Mouse (Mus musculus) urinary bladder, adult 2 months (tissue): ENCODE measurements around the gene 4930404N11Rik. TPM values are rescaled to one million over a fixed set of nuclear protein-coding genes. Genes with fewer than 3 reads are reported as not detected.
A peak's percentile ranks its signal among the peaks of the same experiment; 100 is the strongest.

ENCODE experiments used
- DNase-seq: peaks from one replicate; pipeline ENCODE4 v3.0.0; 2022; ENCODE audit warnings: low spot score
- polyA plus RNA-seq: library from polyadenylated mRNA; depleted of rRNA; stranded (reverse); fragments of >200 nt; gene quantifications from 2 replicates; pipeline ENCODE4 v1.2.3, GENCODE M21; 2012

The 4930404N11Rik gene
- polyA plus RNA-seq, 1 experiment: 2.1 TPM

- no peak for DNase-seq
Measured at GRCm38 (mm10) chr10:81379809-81380378, 14.3 kb upstream of the 4930404N11Rik start.

- DNase-seq: no peak
Measured at GRCm38 (mm10) chr10:81379183-81379553, 13.6 kb upstream of the 4930404N11Rik start.

DNA sequence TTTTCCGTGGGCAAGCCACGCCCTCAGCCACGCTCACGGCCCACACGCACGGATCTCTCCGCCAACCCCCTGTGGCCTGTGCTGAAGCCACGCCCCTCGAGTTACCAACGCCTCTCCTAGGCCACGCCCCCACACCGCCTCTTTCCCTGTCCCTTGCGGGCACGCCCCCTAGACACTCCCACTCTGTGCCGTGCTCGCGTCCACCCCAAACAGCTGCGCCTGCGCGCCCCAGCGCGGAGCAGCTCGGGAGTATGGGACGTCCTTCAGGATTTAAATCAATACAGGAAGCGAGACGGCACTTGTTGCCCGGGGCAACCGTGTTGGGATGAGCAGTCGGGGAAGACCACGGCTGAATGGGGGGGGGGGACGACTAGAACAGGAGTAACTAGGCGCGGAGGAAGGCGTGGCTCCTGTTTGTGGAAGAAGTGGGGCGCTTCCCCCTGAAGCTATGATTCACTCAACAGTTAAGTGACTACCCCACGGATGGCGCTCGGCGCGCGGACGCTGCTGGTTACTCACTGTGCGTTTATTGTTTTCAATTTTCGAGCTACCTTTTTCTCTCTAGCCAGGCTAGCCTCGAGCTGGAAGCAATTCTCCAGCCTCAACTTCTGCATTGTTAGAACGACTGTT is 13.1 kb upstream of the 4930404N11Rik start:
- DNase-seq: peak; percentile 98

DNA sequence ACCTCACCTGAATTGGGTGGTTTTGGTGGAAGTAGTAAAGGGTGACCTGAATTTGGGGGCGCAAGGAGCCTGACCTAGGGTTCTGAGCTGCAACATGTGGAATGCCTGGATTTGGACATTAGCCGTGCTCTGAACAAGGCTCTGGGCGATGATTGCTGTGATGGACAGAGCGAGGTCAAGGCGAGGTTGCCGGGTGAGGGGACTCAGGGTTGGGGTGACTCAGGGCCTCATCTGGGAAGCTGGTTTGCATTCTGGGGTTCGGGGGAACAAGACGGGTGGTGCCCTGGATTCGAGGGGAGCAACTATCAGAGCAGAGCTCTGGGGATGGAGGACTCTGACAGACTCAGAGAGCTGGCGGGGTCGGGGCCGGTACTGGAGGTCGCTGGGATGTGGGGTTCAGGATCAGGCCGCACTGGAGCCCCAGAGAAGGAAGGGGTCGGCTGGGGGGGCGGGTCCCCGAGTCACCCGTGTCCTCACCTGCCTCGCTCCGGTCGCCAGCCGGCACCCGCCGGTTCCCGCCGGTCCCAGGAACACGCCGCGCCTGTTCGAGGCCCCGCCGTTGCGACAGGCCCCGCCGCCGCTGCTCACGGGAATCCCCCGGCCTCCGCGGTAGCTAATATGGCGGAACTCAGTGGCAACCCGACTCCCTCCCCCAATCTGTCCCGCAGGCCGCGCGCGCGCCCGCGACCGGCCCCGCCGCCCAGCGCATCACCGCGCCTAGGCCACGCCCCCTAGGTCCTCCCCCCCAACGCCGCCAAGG is 12.4 kb upstream of the 4930404N11Rik start, which contains the start of gene Fzr1:
Gene Fzr1 (minus strand): TSS at position 724 of the 760 bp plus-strand sequence.
- no peak for DNase-seq

DNA sequence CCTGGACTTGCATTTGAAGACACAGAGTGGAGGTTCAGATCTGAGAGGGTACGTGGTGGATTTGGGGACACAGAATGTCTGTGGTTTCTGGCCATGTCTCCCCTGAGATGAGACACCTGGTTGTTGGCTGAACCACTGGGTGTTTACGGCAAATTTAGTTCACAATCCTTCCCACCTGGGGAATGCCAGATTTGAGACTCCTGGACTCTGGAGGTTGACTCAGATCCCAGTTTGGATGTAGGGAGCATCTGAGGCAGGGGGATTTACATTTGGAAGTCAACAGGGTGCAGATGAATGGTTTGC is 11.7 kb upstream of the 4930404N11Rik start:
- no peak for DNase-seq

DNA sequence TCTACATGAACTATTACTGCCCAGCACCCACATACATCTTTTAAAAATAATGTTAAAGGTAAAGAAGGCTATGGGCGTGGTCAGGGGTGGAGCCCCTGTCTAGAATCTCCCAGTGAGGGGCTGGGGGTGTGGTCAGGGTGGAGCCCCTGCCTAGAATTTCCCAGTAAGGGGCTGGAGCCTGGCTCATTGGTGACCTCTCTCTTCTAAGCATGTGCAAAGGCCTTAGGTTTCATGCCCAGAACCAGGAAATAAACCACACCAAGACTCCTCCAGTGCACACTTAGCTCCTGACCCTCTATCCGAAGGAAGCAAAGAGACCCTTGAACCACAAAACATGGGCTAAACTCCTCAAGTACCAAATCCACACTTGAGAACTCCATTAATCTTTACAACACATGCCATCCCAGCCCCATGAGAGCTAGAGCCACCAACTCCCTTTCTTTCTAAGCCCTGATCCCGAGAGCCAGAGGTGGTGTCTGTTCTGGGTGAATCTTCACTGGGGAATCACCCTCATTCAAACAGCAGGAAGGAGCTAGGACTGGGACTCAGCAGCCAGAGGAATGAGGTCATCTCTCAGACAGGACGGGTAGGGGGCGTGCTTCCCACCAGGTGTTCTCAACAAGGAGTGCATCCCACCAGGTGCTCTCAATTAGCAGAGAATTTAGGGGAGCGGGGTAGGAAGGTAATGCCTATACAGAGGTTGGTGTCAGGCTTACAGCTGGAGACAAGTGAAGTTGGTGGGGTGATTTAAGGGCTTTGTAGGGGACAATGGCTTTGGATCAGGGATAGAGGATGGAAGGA is 11.1 kb upstream of the 4930404N11Rik start:
- DNase-seq: no peak

- DNase-seq: no peak
Measured at GRCm38 (mm10) chr10:81375322-81375721, 9.7 kb upstream of the 4930404N11Rik start.

GRCm38 (mm10) chr10:81367207-81367495 is 1.5 kb upstream of the 4930404N11Rik start:
- DNase-seq: no peak

GRCm38 (mm10) chr10:81366477-81367206 is 1.0 kb upstream of the 4930404N11Rik start:
- no peak for DNase-seq

DNA sequence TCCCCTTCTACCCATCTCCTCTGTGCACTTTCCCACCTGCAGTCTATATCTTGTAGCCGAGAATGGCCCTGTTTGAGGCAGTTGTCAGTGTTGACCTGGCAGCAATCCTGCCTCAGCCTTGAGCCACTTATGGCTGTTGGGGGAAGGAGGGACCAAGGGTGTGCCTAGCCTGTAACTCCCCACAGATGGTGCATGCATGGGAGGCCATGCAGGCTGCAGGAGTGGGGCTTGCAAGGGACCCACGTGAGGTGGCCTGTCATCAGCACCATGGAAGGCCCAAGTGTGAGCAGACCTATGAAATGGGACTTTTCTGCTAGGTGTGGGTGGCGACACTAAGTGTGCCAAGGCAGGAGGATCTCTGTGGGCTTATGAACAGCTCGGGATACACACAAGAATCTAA is 543 bp downstream of the 4930404N11Rik start:
- DNase-seq: no peak

DNA sequence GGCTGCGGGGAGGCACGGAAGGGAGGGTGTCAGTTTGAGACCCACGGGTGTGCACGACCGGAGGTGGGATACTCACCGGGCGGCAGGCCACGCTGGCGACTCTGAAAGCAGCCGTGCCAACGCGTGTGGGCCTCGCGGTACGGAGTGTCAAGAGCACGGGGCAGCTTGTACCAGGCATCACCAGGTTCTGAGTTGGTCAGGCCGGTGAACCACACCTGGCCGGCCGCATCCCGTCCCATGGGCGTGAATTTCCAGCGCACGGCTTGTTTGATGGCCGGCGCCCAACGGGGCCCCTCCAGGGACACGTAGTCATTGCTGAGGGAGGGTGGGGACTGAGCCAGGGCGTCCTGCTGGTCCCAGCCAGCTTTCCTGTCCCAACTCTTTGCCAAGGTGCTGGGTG is 950 bp downstream of the 4930404N11Rik start:
- no peak for DNase-seq

- no peak for DNase-seq
Measured at GRCm38 (mm10) chr10:81363436-81364346, 1.9 kb downstream of the 4930404N11Rik start.

GRCm38 (mm10) chr10:81362336-81362949 is 3.2 kb downstream of the 4930404N11Rik start:
- no peak for DNase-seq

GRCm38 (mm10) chr10:81360721-81361120 is 4.9 kb downstream of the 4930404N11Rik start:
- no peak for DNase-seq

GRCm38 (mm10) chr10:81358841-81359240 is 6.8 kb downstream of the 4930404N11Rik start:
- no peak for DNase-seq

GRCm38 (mm10) chr10:81358209-81358608 is 7.4 kb downstream of the 4930404N11Rik start:
- DNase-seq: no peak

GRCm38 (mm10) chr10:81356991-81357844 is 8.4 kb downstream of the 4930404N11Rik start, which contains the start of gene Mfsd12:
Mfsd12 (plus strand) TSS chr10:81357491.
- peak; percentile 81 for DNase-seq

DNA sequence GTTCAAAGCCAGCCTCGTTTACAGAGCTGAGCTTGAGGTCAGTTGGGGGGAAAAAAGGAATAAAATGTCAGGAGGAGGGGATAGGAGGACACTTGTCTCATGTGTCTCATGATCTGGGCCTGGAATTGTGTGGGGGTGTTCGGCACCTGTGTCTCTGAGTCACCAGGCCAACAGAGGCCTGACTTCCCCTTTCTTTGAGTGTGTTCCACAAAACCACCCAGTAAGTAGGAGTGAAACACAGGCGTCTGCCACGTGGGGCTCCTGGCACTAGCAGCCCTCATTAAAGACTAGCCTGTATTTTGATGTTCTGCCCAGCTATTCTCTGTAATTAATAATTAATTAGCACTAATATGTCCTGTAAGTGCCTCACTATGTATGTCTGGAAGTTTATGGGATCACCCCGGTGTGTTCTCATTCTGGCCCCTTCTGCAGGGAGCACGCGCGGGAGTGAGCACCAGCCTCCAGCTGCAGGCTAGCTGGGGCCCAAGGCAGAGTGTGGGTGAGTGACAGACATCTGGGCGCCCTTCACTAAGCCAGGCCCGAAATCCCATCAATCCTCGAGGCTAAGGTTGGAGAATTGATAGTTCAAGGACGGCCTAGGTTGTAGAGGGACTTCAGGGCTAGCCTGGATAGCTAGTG is 9.1 kb downstream of the 4930404N11Rik start:
- DNase-seq: no peak

- DNase-seq: no peak
Measured at GRCm38 (mm10) chr10:81355533-81355932, 10.1 kb downstream of the 4930404N11Rik start.
